Mouse (Mus musculus) layer of hippocampus, adult 2 months (tissue): ENCODE measurements at regions not wholly inside any gene's neighbourhood (a gene's known extent, or its start where the extent isn't known, plus 50 kb on each side); places are given as distances from the start of the nearest gene placed in this dataset.

Experiments used
- DNase-seq, 2 experiments: peaks; one replicate each; pipeline ENCODE4 v3.0.0; 2022; ENCODE audit warnings: low spot score in 2 of 2
- H3K27ac ChIP-seq: fragments of 200-600 bp; 2 replicates; pipeline ENCODE4 v1.8.1; 2022
- H3K4me3 ChIP-seq: fragments of 200-600 bp; 2 replicates; pipeline ENCODE4 v1.8.1; 2022; ENCODE audit warnings: mild to moderate bottlenecking
- CTCF ChIP-seq: fragments of 200-600 bp; conservative IDR thresholded peaks from 2 replicates; pipeline ENCODE4 v1.8.1; 2022; ENCODE audit warnings: antibody characterized with exemption, mild to moderate bottlenecking, moderate library complexity

DNA sequence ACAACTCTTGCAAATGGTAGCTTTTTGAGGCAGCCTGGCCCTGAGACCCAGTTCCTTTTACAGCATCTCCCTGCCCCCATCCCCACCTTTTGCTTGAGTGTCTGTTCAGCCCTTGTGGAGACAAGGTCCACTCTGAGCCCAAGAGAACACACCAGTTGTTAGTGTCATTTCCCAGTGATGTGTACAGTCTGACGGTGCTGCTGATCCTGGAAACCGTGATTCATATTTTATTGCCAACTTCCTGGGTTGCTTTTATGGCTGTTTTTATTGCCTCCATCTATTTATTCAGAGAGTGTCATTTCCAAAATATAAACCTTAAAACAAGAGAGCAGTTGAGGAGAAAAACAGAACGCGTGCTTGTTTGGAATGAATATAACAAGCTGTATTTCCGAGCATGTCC, 309.6 kb upstream of the Isl1 start:
- no peak overlapping the region for H3K27ac ChIP-seq
- TF ChIP-seq CTCF, result no peak
- H3K4me3 ChIP-seq, result no peak overlapping the region
- DNase-seq, result no peak

DNA sequence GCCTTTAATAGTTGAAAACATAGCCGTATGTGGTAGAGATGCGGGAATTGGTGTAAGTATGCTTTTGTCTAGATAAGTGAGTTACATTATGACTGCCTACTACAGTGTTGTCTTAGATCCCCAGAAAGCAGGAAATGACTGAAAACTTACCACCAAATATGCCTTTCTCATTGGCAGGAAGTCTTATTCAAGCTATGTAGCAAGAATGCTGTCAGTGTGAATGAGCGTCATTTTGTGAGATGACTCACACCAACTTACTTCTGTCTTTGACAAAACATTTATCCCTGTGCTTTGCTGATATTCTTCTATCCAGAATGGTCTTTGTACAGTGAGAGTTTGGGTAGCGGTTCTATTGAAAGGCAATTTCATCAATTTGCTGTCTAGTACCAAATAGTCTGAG, 286.9 kb upstream of the Isl1 start:
- H3K27ac ChIP-seq, result no peak overlapping the region
- H3K4me3 ChIP-seq, result no peak overlapping the region
- DNase-seq, result no peak
- no peak for TF ChIP-seq CTCF

DNA sequence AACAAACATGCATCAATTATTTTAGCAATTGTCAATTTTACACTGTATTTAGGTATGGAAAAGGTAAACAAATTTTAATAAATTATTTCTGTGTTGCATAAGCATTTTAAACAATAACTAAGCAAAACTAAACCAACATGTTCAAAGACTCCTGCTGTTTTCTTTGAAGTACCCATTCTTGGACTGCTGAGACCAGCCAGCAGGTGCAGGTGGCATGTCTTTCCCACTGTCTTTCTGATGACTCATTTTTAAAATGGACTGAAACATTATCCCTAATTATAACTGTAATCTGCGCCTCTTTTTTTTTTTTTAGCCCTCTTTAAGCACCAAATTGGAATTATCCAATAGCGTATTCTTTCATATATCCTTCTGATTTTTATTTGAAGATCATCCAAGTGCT, 286.0 kb upstream of the Isl1 start:
- no peak overlapping the region for H3K27ac ChIP-seq
- no peak overlapping the region for H3K4me3 ChIP-seq
- no peak for TF ChIP-seq CTCF
- DNase-seq, result no peak

DNA sequence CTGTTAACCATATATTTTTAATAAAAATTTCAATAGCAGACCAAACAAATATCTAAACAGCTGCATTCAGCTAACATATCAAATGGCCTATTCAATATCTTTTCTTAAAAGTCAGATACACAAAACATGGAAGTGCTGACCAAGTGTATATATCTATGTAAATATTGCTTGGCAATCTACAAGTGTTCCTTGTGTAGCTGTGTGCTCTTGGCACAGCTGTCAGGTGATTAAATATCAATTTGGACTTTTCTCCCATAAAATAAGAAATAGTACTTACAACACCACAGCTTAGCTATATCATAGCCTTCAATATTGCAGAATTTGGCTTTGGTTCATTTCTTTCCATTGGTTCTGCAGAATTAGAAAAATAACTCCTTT, 266.5 kb upstream of the Isl1 start:
- Histone ChIP-seq H3K27ac (no peak overlapping the region), H3K4me3 (no peak overlapping the region)
- TF ChIP-seq CTCF, result no peak
- DNase-seq, result no peak

DNA sequence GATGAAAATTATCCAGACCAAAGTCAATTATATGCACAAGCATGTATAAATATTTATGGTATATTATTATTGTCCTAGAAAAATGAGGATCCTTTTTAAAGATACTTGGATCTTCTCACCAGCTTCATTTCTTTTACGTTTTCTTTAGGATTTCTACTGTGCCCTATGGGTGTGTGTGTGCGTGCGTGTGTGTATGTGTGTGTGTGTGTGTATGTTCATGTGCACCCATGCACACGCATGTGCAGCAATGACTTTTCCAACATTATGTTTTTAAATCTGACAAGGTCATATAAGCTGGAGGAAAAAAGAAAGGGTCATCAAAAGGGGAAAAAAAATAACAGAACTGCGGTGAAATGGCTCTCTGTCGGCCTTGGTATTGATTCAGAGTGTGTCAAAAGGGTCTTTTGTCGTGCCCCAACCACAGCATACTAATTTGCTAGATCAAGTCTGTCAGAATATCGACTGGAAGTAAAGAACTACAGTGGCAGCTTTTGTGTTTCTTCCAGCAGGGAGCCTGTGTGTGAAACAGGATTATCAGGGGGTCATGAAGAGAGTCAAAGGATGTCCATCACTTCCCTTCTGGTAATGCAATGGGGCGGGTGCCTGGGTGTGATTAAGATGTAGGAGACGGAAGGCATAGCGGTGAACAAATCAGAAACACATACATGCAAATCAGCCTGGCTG, 265.9 kb upstream of the Isl1 start:
- Histone ChIP-seq H3K27ac (no peak overlapping the region), H3K4me3 (no peak overlapping the region)
- no peak for TF ChIP-seq CTCF
- DNase-seq, result no peak

DNA sequence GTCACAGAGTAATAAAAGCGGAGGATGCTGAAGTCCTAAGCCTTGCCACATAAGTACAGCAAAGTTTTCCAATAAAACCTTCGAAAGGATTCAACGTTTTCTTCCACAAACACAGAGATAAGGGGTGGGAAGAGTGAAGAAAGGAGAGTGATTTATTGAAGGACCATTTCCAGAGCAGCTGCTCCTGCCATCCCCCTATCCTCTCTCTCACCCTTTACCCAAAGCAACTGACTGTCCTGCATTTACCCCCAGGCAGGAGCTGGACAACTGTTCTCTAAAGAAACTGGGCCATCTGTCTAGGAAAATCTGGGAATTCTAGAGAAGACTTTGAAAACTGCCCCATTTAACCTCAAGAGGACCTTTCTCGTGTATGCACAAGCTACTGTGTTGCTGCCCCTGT, 245.6 kb upstream of the Isl1 start:
- H3K4me3 ChIP-seq, result no peak overlapping the region

DNA sequence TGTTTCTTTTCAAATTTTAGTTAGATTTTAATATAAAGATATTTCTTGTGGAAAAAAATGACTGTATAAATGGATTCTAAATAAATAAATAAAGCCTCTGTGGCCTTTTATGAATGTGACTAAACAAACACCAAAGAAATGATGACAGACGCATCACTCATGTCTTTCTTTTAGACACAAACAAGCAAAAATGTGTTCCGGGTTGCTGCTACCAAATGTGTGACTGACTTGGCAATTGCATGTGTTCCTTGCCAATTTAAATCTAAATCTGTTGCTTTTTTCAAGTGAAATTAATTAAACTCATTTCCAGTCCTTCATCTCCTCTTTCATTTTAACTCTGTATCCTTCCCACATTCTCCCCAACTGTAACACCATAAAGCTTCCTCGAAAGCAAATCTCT, 225.7 kb upstream of the Isl1 start:
- Histone ChIP-seq H3K27ac (no peak overlapping the region), H3K4me3 (no peak overlapping the region)
- DNase-seq, result peak in 1 of 2 experiments; percentile 25
- TF ChIP-seq CTCF, result no peak

More for the DNA sequence above, 245.6 kb upstream of the Isl1 start:
- TF ChIP-seq CTCF, result no peak
- no peak for DNase-seq
- H3K27ac ChIP-seq, result no peak overlapping the region

DNA sequence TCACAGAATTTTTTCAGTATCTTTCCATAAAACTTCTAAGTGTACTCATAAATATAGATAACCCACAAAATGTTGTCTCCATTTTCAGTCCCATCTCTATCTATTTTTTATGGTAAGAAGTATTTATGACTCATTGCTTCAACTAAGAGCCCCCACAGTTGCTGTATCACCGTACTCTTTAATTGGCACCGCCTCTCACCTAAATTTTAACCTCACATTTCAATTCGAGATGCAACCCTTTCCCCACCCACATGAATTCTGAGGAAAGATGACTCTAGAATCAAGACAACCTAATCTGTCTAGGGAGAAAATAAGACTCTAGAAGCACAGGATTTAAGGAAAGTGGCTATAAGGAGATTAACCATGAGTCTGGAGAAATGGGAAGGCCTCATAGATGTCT, 223.7 kb upstream of the Isl1 start:
- no peak for TF ChIP-seq CTCF
- Histone ChIP-seq H3K4me3 (no peak overlapping the region), H3K27ac (no peak overlapping the region)
- DNase-seq, result no peak

DNA sequence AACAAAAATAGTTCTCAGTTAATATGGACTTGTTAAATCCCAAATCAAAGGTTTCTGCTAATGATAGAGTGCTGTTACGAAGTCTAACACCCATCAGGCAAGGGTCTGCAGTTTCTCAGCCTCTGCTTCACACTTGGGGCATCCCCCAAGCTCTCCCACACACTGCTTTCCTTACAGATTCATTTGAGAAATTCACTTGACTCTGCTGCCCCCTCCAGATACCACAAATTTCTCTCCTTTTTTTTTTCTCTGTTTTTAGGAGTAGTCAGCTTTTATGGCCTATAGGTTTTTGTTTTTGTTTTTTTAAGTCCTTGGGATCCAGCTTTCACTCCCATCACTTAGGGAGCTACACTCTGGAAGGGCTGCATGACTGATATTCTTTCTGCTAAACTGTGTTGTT, 218.8 kb upstream of the Isl1 start:
- 0 out of 2 replicates have a peak, but pooled peaks have one; percentile 11 for TF ChIP-seq CTCF
- Histone ChIP-seq H3K27ac (no peak overlapping the region), H3K4me3 (no peak overlapping the region)
- no peak for DNase-seq

DNA sequence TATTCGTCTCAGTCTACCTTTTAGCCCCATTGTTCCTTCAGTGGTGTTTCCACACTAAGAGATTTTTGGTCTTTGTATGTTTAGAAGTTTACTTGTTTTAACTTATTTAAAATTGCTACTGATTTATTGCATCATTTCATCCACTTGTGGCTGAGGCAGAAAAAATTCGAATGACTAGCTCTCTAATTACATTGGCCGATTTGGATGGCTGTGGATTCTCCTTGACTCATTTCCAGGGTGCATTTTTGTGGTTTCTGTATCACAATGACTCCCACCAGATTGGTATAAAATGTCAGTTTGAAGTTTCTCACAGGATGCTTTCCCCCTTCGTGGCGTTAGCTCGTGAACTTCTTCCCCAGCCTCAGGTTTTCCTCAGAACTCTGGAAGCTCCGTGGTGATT, 217.5 kb upstream of the Isl1 start:
- TF ChIP-seq CTCF, result no peak
- Histone ChIP-seq H3K4me3 (no peak overlapping the region), H3K27ac (no peak overlapping the region)
- DNase-seq, result no peak

DNA sequence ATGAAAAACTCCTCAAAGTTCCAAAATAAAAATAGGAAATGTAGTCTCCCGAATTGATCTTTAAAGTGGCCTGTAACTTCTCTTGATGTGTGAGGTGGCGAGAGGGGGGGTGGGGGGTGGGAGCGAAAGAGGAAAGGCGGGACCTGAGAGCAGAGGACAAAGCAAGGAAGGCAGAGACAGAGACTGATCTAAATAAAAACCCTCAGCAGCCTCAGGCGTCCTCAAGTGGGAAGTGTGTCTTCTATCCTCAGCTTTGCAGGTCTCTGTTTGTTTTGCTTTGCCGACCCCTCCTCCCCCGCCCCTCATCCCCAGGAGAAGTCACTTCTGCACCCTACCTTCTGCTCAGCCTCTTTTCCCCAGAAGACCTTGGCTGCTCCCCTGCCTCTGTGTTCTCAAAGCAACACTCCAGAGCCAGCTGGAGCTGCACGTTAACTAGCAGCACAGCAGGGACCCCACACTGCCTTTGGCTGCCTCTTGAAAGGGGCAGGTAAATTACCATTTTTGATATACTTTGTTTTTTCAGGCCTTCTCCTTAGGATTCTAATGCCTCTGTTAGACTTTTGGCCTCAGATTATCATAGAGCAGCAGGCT, 214.3 kb upstream of the Isl1 start:
- Histone ChIP-seq H3K4me3 (no peak overlapping the region), H3K27ac (no peak overlapping the region)
- TF ChIP-seq CTCF, result no peak
- DNase-seq, result no peak

DNA sequence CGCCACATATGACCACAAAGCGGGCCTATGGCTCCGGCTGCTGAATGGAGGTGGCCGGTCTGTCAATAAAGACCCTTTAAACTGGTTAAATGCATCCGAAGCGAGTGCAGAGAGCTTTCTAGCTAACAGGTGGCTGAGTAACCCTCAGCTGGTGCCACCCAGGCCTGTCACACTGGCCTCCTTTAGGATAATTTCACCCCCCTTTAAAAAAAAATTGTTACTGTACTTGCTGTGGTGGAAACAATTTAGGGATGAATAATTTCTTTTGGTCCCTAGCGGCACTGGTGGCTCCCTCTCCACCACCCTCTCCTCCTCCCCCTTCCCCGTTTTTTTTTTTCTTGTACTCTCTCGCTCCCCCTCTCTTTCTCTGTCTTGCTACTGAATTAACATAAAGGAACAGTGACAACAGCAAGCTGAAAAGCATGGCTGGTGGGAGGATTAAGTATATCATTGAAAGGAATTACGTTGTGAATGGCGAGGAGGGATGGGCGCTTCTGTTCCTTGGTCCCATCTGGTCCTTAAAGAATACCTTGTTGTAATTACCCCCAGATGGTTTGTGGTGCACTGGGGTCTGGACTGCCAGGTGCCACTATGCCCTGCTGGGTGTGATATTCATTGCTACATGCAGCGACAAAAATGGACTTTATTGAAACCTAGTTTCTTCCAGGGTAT, 205.3 kb upstream of the Isl1 start:
- no peak overlapping the region for H3K27ac ChIP-seq
- TF ChIP-seq CTCF, result no peak
- peak overlapping the region; percentile 35 for H3K4me3 ChIP-seq
- no peak for DNase-seq

DNA sequence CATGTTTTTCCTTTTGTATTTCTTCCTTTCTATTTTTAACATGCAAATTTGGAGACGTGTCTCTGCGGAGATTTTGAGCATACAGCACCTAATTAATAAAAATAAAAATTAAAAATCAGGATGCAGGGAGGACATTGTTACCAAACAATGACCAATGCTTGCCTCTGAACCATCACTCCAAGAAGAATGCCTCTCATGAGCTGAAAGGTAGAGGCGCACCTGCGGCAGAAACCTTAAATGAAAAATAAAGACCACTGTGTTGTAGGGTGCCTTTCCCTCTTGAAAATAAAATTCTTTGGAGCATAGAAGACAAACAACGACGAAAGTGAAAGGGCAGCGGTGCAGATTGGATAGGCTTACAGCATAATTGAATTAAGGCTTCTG, 204.8 kb upstream of the Isl1 start:
- Histone ChIP-seq H3K27ac (no peak overlapping the region), H3K4me3 (peak overlapping the region; percentile 35)
- no peak for TF ChIP-seq CTCF
- DNase-seq, result no peak

DNA sequence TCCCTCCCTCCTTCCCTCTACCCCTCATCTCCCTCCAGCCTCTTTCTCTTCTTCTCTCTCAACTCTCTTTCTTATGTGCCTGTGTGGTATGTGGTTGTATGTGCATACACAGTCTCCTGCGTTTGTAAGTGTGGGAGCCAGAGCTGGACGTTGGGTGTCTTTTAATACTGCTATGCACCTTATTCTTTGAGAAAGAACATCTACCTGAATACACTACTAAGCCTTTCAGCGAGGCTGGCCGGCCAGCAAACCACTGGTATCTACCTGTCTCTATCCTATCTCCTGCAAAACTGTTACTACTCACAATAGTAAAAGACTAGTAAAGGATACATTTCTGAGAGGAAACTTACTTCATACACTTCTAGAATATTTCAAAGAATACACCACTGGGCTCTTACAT, 202.9 kb upstream of the Isl1 start:
- H3K4me3 ChIP-seq, result no peak overlapping the region
- H3K27ac ChIP-seq, result no peak overlapping the region
- no peak for DNase-seq
- TF ChIP-seq CTCF, result no peak
